Mouse (Mus musculus): Measurements from ENCODE around the gene Adam23.
A peak's percentile ranks its signal among the peaks of the same experiment; 100 is the strongest.

Gene Adam23

DNA sequence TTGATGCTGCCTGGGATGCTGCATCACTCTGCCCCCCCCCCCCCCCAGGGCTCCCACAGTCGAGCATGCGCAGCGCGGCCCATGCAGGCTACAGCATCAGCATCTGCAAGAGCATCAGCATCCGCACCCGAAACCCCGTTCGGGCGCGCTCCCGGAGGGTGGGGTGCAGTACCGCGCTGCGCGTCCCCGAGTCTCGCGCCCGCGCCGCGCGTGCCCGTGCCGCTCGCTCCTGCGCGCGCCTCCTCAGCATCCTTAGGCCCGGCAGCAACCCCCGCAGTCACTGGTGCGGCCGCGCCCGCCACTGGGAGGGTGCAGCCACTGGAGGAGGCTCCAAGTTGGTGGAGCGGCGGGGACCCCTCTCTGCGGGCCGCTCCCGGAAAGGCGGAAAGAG lies at the start of gene Adam23:
TSS of gene Adam23 (plus strand) at position 236 of the 391 bp plus-strand sequence.
- DNase-seq (ENCODE audit: low spot score in 2 of 2), result peak; percentile 78 to 79

DNA sequence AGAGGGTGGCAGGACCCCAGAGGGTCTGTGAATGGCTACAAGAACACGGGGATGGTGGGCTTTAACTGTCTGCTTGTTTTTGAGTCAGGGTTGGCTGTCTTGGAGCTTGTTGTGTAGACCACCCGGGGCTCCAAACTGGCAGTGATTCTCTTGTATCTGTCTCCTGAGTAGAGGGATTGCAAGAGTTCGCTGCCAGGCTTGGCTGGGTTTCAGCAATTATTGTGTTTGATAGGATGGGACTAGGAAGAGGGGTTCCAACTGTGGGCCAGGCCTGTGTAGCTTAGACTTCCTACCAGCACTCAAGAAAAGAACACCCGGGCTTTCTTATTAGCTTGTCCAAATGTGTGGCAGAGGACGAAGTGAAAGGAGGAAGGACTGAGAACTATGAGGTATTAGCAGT lies 44.6 kb upstream of the Adam23 start:
- DNase-seq (ENCODE audit: low spot score in 2 of 2), result no peak

DNA sequence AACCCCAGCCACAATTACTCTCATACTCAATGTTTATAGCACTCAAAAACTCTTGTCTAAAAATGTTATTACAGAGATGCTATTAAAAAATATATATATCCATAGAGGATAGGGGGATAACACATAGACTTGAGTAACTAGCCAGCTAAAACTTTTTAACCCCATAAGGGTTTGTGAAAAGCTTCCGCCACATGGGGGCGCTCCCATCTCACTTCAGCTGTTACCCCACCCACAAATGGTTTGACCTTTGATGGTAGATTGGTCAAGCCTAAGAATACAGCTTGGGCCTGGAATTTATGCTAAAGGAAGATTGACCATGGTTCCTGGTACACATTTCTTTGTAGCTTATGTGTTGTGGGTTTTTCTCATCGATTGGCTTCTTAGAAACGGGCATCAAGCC lies 42.1 kb upstream of the Adam23 start:
- no peak for DNase-seq (ENCODE audit: low spot score in 2 of 2)

GRCm38 (mm10) chr1:63408344-63408743 lies 37.3 kb upstream of the Adam23 start:
- no peak for DNase-seq (ENCODE audit: low spot score in 2 of 2)

- no peak for DNase-seq (ENCODE audit: low spot score in 2 of 2)
These were observed 27.2 kb upstream of the Adam23 start for GRCm38 (mm10) chr1:63418491-63418890.

- no peak for DNase-seq (ENCODE audit: low spot score in 2 of 2)
These were observed 15.0 kb upstream of the Adam23 start for GRCm38 (mm10) chr1:63430668-63431067.

GRCm38 (mm10) chr1:63431166-63431565 lies 14.5 kb upstream of the Adam23 start:
- DNase-seq (ENCODE audit: low spot score in 2 of 2), result no peak

DNA sequence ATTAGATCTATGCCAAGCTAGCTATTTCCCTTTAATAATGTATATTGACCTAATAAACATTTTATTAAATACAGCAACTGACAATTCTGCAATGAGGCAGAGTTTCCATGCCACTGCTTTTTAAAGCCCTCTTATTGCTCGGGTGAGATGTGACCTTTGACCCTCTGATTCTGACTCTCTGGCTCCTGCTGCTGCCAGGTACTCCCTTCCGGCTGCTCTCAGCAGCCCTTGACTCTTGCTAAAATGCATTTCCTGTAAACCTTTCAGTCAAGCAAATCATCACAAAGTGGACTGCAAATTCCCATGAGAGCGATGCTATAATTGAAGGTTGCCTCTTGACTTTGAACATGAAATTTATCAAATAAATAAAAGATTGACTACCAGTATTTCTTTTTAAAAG lies 13.8 kb upstream of the Adam23 start:
- DNase-seq (ENCODE audit: low spot score in 2 of 2), result no peak

DNA sequence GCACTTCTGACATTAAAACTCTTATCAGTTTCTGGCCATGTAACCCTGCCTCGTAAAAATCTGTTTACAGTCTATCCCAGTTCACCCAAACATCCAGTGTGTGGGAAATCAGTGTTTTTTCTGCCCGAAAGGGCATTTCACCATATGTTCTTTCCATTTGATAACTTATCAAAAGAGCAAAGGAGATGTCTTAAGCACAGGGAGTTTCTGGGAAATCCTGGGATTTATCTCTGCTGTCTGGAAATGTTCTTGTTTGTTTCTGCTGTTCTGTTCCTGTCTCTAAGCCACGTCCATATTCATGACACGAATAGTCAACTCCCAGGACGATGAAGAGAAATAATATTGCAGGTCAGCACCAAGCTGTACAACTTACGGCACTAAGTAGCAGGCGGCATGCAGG lies 11.6 kb upstream of the Adam23 start:
- no peak for DNase-seq (ENCODE audit: low spot score in 2 of 2)

DNA sequence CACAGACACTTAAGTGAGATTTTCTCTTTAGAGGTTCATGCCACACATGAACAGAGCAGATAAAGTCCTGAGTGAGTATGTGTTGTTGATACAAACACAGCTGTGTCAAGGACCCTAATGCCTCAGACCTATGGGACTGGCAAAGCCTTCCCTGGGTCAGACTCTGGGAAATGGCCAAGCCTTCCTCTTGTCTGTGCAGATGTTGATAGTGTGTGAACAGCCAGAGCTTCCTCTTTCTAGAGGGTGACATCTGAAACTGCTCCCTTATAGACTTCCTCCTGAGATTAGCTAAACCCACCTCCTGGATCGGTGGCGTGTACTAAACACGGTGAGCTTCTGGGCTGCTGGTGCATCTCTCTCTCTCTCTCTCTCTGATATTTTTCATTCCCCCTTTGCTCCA lies 8.2 kb upstream of the Adam23 start:
- DNase-seq (ENCODE audit: low spot score in 2 of 2), result no peak

DNA sequence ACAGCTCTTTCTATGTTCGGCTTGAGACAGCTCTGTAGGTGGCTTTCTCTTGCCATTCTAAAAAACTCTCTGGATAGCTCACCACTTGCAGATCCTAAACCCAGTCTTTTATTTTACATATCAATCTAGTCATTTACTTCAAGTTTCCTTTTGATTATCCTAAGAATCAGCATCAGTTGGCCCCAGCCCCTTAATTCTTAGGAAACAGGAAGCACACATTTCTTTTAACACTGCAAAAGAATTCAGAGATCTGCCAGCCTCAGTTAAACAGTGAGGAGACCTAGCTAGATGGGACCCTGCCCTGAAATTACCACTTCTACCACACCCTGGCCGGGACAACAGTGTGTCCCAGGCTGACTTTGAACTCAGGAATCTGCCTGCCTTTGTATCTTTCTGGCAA lies 3.5 kb upstream of the Adam23 start:
- no peak for DNase-seq (ENCODE audit: low spot score in 2 of 2)

DNA sequence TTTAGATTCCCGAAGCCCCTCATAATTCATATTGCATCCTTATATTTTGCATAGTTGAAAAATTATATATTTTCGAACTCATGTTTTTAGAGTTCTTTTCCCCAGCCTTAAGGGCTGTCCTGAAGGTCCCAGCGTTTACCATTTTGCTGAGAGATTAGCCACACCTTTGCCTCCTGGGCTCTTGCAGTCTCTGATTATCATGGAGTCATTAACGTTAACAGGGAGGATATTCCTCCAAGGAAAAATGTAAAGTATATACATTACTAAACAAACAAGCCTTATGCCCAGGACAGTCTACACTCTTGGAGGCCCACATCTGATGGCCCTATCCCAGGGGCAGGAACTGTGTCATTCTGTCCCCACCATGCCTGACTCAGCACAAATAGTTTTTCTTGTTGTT lies 3.1 kb upstream of the Adam23 start:
- no peak for DNase-seq (ENCODE audit: low spot score in 2 of 2)

- DNase-seq (ENCODE audit: low spot score in 2 of 2), result peak; percentile 30 to 43
These were observed 512 bp upstream of the Adam23 start for GRCm38 (mm10) chr1:63445149-63445609.

DNA sequence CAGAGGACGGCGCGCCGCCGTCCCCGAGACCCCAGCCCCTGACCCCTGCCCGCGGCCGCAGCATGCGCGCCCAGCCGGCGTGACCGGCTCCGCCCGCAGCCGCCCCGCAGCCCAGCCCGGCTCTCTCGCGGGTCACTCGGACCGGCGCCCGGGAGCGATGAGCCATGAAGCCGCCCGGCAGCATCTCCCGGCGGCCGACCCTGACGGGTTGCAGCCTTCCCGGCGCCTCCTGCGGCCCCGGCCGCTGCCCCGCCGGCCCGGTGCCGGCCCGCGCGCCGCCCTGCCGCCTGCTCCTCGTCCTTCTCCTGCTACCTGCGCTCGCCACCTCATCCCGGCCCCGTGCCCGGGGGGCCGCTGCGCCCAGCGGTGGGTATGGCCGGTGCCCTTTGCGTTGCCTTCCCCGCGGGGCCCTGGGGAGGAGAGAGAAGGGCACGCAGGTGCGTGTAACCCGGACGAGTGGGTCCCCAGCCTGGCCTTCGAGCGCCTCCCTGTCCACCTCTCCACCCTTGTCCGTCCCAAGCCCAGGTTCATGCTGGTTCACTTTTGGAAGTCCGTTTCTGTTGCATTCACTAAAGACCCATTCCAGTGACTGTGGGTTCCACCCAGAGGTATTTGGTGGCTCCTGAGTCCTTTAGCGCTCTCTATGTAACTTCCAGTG lies 485 bp downstream of the Adam23 start:
- peak; percentile 28 to 33 for DNase-seq (ENCODE audit: low spot score in 2 of 2)

GRCm38 (mm10) chr1:63446721-63447120 lies 1.0 kb downstream of the Adam23 start:
- DNase-seq (ENCODE audit: low spot score in 2 of 2), result no peak

- DNase-seq (ENCODE audit: low spot score in 2 of 2), result no peak
These were observed 4.4 kb downstream of the Adam23 start for GRCm38 (mm10) chr1:63450091-63450490.

GRCm38 (mm10) chr1:63453332-63453887 lies 7.7 kb downstream of the Adam23 start:
- no peak for DNase-seq (ENCODE audit: low spot score in 2 of 2)

- DNase-seq (ENCODE audit: low spot score in 2 of 2), result no peak
These were observed 12.3 kb downstream of the Adam23 start for GRCm38 (mm10) chr1:63457801-63458519.

GRCm38 (mm10) chr1:63459151-63459550 lies 13.5 kb downstream of the Adam23 start:
- DNase-seq (ENCODE audit: low spot score in 2 of 2), result peak; percentile 20 to 33

GRCm38 (mm10) chr1:63459926-63460325 lies 14.2 kb downstream of the Adam23 start:
- DNase-seq (ENCODE audit: low spot score in 2 of 2), result no peak

- no peak for DNase-seq (ENCODE audit: low spot score in 2 of 2)
These were observed 18.8 kb downstream of the Adam23 start for GRCm38 (mm10) chr1:63464441-63464840.

DNA sequence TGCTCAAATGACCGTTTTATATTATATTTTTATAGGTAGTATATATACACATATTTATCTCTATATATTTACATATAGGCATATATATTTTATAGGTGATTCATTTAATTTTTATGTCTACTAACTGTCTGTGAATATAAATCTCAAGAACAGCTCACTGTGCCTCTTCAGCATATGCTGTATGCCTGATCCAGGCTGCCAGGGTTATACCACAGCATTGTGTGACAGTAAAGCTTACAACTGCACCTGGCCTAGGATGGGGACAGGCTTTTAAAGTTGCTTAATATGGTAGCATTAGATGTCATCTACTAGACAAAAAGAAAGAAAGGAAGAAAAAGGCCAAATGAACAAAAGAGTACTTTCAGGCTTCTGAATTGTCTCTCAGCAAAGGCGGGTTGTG lies 27.6 kb downstream of the Adam23 start:
- no peak for DNase-seq (ENCODE audit: low spot score in 2 of 2)

DNA sequence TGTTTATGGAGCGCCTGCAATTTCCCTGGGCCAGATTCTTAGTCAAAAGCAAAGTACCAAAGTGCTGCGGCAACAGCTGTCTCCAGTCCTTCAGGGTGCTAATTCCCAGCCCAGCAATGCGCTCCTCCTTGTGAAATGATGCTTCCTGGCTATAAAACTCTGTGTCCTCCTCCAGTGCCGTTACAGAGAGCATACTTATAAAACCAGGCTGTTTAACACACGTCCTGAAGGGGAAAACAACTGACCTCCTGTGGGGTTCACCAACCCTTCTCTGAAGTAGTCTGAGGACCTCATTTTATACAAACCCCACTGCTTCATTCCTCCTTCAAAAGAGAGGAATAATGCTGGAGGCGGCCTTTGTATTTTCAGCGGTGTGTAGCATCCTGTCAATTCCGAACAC lies 28.0 kb downstream of the Adam23 start:
- DNase-seq (ENCODE audit: low spot score in 2 of 2), result no peak
